Mouse (Mus musculus): ENCODE results near the gene Omt2b. TPM values are rescaled to one million over a fixed set of nuclear protein-coding genes. Genes with fewer than 3 reads are reported as not detected.

The Omt2b gene
- not detected for polyA plus RNA-seq (2017; shearing (Covaris generic))

GRCm38 (mm10) chr9:78327289-78327688, at the start of gene Omt2b:
Gene Omt2b, plus strand, starts transcription at chr9:78327589.

DNA sequence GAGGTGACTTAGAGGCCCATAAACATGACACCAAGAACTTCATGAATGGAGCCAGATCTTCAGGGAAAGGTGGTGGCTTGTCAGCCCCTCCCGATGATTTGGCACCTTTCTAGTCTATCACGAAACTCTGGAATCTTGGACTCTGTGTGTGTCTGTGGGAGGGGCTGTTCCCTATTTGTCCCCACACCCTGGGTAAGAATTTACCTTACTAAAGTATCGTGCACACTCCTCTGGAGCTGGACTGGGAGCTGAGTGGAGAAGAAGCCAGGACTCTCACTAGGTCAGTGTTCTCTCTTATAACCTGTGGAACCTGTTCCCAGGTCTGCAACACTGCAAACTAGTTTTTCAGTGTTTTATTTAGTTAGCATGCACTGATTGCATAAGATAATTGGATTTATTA, 37.7 kb upstream of the Omt2b start, which contains the start of gene Gm10639:
TSS of gene Gm10639 (plus strand) at position 201 of the 400 bp plus-strand sequence.

GRCm38 (mm10) chr9:78314696-78315095, 12.7 kb upstream of the Omt2b start, which contains the start of gene Omt2a:
Gene Omt2a, minus strand, starts transcription at chr9:78314796.

DNA sequence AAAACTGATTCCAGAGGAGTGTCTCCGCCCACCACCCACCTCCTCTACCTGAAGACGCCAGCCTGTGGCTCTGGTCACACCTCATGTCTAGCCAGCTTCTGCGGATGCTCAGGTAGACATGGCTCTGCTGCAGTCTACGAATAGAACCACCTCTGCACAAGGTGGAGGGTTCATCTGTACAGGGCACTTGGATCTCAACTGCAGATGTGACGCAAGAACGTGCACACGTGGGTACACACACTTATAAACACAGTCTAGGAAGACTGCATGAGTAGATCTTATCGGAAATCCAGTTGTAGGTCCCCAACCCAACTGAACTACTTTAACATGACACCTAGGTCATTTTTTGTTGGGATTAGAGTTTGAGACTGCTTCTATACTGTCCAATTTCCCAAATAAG, 28.2 kb downstream of the Omt2b start, which contains the start of gene Gsta2:
TSS of gene Gsta2 (minus strand) at position 178 of the 400 bp plus-strand sequence.

GRCm38 (mm10) chr9:78367959-78368358, 40.6 kb downstream of the Omt2b start, which contains the start of gene Dppa5a:
Gene Dppa5a, minus strand, starts transcription at chr9:78368177.

DNA sequence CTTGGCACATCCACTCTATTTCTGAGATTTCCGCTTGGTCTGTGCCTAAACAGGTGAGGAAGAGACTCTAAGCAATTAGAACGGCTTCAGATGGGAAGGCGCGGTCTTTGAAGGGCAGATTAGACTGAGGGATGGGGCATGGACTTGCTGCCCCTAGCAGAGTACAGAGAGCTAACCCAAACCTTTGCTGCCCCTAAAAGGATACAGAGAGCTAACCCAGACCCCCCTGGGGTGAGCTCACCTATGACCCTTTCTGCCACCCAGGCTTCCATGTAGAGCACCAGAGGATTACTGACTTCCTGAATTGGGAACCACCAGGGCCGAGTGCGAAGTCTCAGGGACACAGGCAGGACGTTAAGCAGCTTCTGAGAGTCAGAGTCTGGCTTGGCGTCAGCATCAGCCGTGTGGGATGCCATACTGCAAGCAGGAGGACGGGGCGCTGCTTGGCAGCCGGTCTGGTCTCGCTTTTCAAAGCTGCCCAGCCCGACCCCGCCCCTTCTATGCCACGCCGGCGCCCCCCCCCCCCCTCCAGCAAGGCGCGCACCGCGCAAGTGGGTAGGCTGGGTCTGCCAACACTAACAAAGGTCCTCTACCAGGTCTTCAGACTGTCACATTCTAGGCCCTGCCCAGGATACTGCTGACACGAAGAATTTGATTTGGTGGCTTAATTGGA, 50.9 kb downstream of the Omt2b start, which contains the start of gene Ooep:
TSS of gene Ooep (minus strand) at position 613 of the 673 bp plus-strand sequence.

Other genes with a start within 250 kb of the Omt2b start
- gene Fbxo9, start 218.5 kb upstream of the Omt2b start, polyA plus RNA-seq (2017; shearing (Covaris generic)), result 57.9 TPM
- gene Ick, start 218.4 kb upstream of the Omt2b start, polyA plus RNA-seq (2017; shearing (Covaris generic)), result 6.4 TPM
- 1.8 TPM for gene Gsta4, start 144.8 kb upstream of the Omt2b start, polyA plus RNA-seq (2017; shearing (Covaris generic))
- gene Gsta1, start 96.9 kb upstream of the Omt2b start, polyA plus RNA-seq (2017; shearing (Covaris generic)), result not detected
- not detected for gene Gm3776, start 70.5 kb upstream of the Omt2b start, polyA plus RNA-seq (2017; shearing (Covaris generic))
- gene Gm10639, start 37.7 kb upstream of the Omt2b start, polyA plus RNA-seq (2017; shearing (Covaris generic)), result not detected
- not detected for gene Omt2a, start 12.8 kb upstream of the Omt2b start, polyA plus RNA-seq (2017; shearing (Covaris generic))
- gene Gsta2, start 28.2 kb downstream of the Omt2b start, polyA plus RNA-seq (2017; shearing (Covaris generic)), result not detected
- not detected for gene Dppa5a, start 40.6 kb downstream of the Omt2b start, polyA plus RNA-seq (2017; shearing (Covaris generic))
- 0.22 TPM for gene Ooep, start 51.1 kb downstream of the Omt2b start, polyA plus RNA-seq (2017; shearing (Covaris generic))
- gene Ddx43, start 68.2 kb downstream of the Omt2b start, polyA plus RNA-seq (2017; shearing (Covaris generic)), result 4.8 TPM
- 2.8 TPM for gene Cgas, start 115.6 kb downstream of the Omt2b start, polyA plus RNA-seq (2017; shearing (Covaris generic))
- gene Mto1, start 120.6 kb downstream of the Omt2b start, polyA plus RNA-seq (2017; shearing (Covaris generic)), result 19.7 TPM
- not detected for gene Gm17324, start 121.2 kb downstream of the Omt2b start, polyA plus RNA-seq (2017; shearing (Covaris generic))
- gene Eef1a1, start 161.6 kb downstream of the Omt2b start, polyA plus RNA-seq (2017; shearing (Covaris generic)), result 5,289 TPM

Data from effector memory CD4-positive, alpha-beta T cell, adult 5 months (primary cell).